Mouse (Mus musculus): ENCODE measurements around the gene Ccr9.

The Ccr9 gene

GRCm38 (mm10) chr9:123806267-123806666 lies 128.0 kb downstream of the Ccr9 start, which contains the start of gene Cxcr6:
Cxcr6 (plus strand) TSS chr9:123806475.
- DNase-seq, result no peak

DNA sequence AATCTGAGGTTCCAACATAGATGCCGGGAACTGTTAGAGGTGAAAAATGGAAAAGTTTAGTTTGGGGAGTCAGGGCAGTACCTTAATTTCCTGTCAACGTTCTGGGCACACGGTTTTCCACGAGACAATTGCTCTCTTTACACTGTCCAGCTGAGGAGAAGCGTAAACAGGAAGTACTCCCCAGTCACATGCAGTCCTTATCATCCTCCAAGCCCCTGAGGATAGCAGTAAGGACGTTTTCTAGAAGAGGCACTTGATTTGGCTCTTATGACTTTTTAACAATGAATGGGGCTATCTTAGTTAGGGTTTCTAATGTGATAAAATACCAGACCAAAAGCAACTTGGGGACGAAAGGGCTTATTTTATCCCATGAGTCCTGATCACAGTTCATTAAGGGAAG lies 130.3 kb downstream of the Ccr9 start:
- DNase-seq, result no peak

DNA sequence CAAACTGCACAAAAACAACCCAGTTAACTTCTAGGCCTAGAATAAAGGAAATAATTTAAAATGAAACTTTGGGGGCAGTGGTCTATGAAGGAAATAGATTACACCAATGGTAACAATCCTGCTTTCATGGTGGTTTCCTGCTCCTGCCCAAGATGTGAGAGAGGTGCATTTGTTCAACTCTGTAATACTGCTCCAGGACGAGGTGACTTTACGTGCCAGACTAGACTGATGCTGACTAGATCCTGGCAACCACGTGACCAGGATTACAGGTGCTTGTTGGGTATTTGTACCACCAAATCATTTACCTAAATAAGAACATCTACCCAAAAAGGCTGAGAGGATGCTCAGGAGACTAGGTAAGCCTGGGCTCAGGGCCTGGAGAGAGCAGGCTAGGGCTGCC lies 133.6 kb downstream of the Ccr9 start:
- DNase-seq, result no peak

- no peak for DNase-seq
Observed at GRCm38 (mm10) chr9:123814326-123814725, 136.1 kb downstream of the Ccr9 start.

DNA sequence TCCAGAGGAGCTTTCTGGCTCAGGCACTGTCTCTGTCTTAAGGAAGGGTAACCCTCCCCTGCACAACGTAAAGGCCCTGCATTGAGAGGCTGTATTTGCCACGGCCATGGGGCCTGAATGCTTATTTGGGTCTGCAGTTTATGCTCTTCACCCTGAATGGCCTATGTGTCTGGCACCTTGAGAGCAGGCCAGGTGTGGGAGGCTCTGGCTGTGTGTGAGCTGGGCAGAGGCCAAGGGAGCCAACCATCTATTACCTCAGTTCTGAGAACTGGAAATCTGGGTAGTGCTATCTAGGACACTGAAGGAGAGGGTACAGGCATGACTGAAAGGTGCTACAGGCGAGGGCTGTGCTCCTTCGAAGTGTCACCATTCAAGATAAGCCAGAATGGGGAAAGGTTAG lies 136.6 kb downstream of the Ccr9 start:
- DNase-seq, result no peak

GRCm38 (mm10) chr9:123815444-123815843 lies 137.2 kb downstream of the Ccr9 start:
- DNase-seq, result no peak

GRCm38 (mm10) chr9:123815996-123816395 lies 137.8 kb downstream of the Ccr9 start:
- no peak for DNase-seq

GRCm38 (mm10) chr9:123818601-123819000 lies 140.4 kb downstream of the Ccr9 start:
- no peak for DNase-seq

DNA sequence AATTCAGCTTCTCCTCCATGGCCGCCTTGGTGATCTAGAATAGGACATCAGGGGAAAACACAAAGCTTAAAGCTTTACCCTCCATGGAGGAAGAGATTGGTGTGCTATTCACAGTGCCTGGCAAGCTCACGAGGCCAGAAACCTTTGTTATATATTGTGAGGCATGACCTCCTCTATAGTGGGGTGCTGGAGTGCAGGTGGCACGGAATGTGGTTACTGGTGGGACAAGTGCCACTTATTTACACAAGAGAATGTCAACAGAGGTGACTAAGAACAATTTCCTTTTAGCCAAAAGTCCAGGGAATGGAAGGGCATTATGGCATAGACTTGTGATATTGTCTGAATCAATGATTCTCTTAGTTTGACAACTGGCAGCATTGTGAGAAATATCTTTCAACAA lies 148.4 kb downstream of the Ccr9 start:
- no peak for DNase-seq

GRCm38 (mm10) chr9:123828916-123829315 lies 150.7 kb downstream of the Ccr9 start:
- DNase-seq, result no peak
